Mouse (Mus musculus) midbrain, embryonic 12.5 days (tissue): ENCODE measurements around the gene Rpl9. TPM values are rescaled to one million over a fixed set of nuclear protein-coding genes. Genes with fewer than 3 reads are reported as not detected.
A peak's percentile ranks its signal among the peaks of the same experiment; 100 is the strongest.

Experiments
- ATAC-seq: fragments of 200-750 bp; cut with Nextera tagmentation; 2 replicates; pipeline ENCODE4 v1.8.0; 2017; ENCODE audit warnings: low read depth, moderate TSS enrichment, moderate library complexity; ENCODE audit not compliant: low FRiP score
- H3K27ac ChIP-seq: fragments of 300-500 bp; sonication (generic); replicated peaks from 2 replicates; pipeline ENCODE4 v1.5.1; 2016; ENCODE audit warnings: mild to moderate bottlenecking
- H3K27me3 ChIP-seq: fragments of 300-500 bp; sonication (generic); 2 replicates; pipeline ENCODE4 v1.6.1; 2016; ENCODE audit warnings: mild to moderate bottlenecking
- H3K36me3 ChIP-seq: fragments of 300-500 bp; sonication (generic); 2 replicates; pipeline ENCODE4 v1.6.1; 2016
- H3K4me1 ChIP-seq: fragments of 300-500 bp; sonication (generic); 2 replicates; pipeline ENCODE4 v1.6.1; 2016
- H3K4me2 ChIP-seq: fragments of 300-500 bp; sonication (generic); replicated peaks from 2 replicates; pipeline ENCODE4 v1.6.1; 2016; ENCODE audit warnings: mild to moderate bottlenecking, moderate library complexity
- H3K4me3 ChIP-seq: fragments of 300-500 bp; sonication (generic); 2 replicates; pipeline ENCODE4 v1.5.1; 2016; ENCODE audit warnings: mild to moderate bottlenecking
- H3K9ac ChIP-seq: fragments of 300-500 bp; sonication (generic); replicated peaks from 2 replicates; pipeline ENCODE4 v1.6.1; 2016; ENCODE audit warnings: mild to moderate bottlenecking, moderate library complexity
- H3K9me3 ChIP-seq: fragments of 300-500 bp; sonication (generic); 2 replicates; pipeline ENCODE4 v1.6.1; 2016; ENCODE audit warnings: mild to moderate bottlenecking
- WGBS: fragments of 180-500 bp; shearing (Covaris S2); methylation state at CpG from one replicate; pipeline ENCODE4 v1.1.7; 2016; 5-methylcytosine and 5-hydroxymethylcytosine counted together
- polyA plus RNA-seq: library from polyadenylated mRNA; unstranded; fragments of >200 nt; fragmentation: Nextera tagmentation; extraction: Ambion mirVana; gene quantifications from 2 replicates; pipeline ENCODE4 v1.2.1, GENCODE M21; 2016

Rpl9 gene
- polyA plus RNA-seq = 717 and 736 TPM in 2 replicates

- under 1% methylated on average over 83 of the region's 83 CpGs for WGBS
- Histone ChIP-seq H3K9me3 (no peaks in the 10 kb centered on the region), H3K36me3 (peaks cover 42% of the 10 kb centered on the region), H3K9ac (peak within 1 kb of the TSS; percentile 98), H3K4me2 (peak within 1 kb of the TSS; percentile 89), H3K27ac (peak within 1 kb of the TSS; percentile 89), H3K4me3 (peak within 1 kb of the TSS; percentile 98), H3K4me1 (peaks cover 28% of the 10 kb centered on the region), H3K27me3 (no peaks in the 10 kb centered on the region)
- peak; percentile 97 for ATAC-seq
These were observed at the start of gene Rpl9, which contains the start of gene Lias for GRCm38 (mm10) chr5:65390648-65391644. TSS of gene Rpl9 (minus strand) at chr5:65391444. TSS of gene Lias (plus strand) at chr5:65391497.

GRCm38 (mm10) chr5:65438041-65438440 lies 46.8 kb upstream of the Rpl9 start:
- H3K4me2 ChIP-seq = no peak overlapping the region
- no peaks in the 10 kb centered on the region for H3K27me3 ChIP-seq
- no peaks in the 10 kb centered on the region for H3K9me3 ChIP-seq
- H3K4me1 ChIP-seq = peaks cover 10% of the 10 kb centered on the region
- no peak overlapping the region for H3K27ac ChIP-seq
- H3K4me3 ChIP-seq = no peak overlapping the region
- H3K9ac ChIP-seq = no peak overlapping the region
- ATAC-seq = no peak
- H3K36me3 ChIP-seq = no peaks in the 10 kb centered on the region

- Histone ChIP-seq H3K27ac (peak within 1 kb of the TSS; percentile 75), H3K4me1 (peaks cover 10% of the 10 kb centered on the region), H3K4me3 (peak within 1 kb of the TSS; percentile 85), H3K36me3 (no peaks in the 10 kb centered on the region), H3K27me3 (no peaks in the 10 kb centered on the region), H3K4me2 (peak within 1 kb of the TSS; percentile 62), H3K9ac (peak within 1 kb of the TSS; percentile 81), H3K9me3 (no peaks in the 10 kb centered on the region)
- under 1% methylated on average over 51 of the region's 51 CpGs for WGBS
- peak; percentile 98 for ATAC-seq
These were observed 44.7 kb upstream of the Rpl9 start, which contains the start of gene Ugdh for GRCm38 (mm10) chr5:65435806-65436561. TSS of gene Ugdh (minus strand) at chr5:65435949.

GRCm38 (mm10) chr5:65435363-65435805 lies 44.1 kb upstream of the Rpl9 start:
- Histone ChIP-seq H3K36me3 (no peaks in the 10 kb centered on the region), H3K27me3 (no peaks in the 10 kb centered on the region), H3K4me3 (peak overlapping the region; percentile 85), H3K4me2 (peak overlapping the region; percentile 62), H3K27ac (peak overlapping the region; percentile 75), H3K9ac (peak overlapping the region; percentile 81), H3K9me3 (no peaks in the 10 kb centered on the region), H3K4me1 (peaks cover 10% of the 10 kb centered on the region)
- ATAC-seq = no peak; the same call in 1 of the 2 replicates
- WGBS = under 1% methylated on average over 46 of the region's 47 CpGs

- H3K27ac ChIP-seq = peak overlapping the region; percentile 75
- WGBS = 4% methylated on average over 15 of the region's 15 CpGs
- H3K9me3 ChIP-seq = no peaks in the 10 kb centered on the region
- no peaks in the 10 kb centered on the region for H3K27me3 ChIP-seq
- peak overlapping the region; percentile 81 for H3K9ac ChIP-seq
- no peaks in the 10 kb centered on the region for H3K36me3 ChIP-seq
- peak overlapping the region; percentile 85 for H3K4me3 ChIP-seq
- H3K4me2 ChIP-seq = peak overlapping the region; percentile 62
- peak; percentile 28 for ATAC-seq
- H3K4me1 ChIP-seq = peaks cover 10% of the 10 kb centered on the region
These were observed 43.5 kb upstream of the Rpl9 start for GRCm38 (mm10) chr5:65434471-65435362.

- H3K9me3 ChIP-seq = no peaks in the 10 kb centered on the region
- H3K27ac ChIP-seq = no peak overlapping the region
- no peak for ATAC-seq
- no peaks in the 10 kb centered on the region for H3K27me3 ChIP-seq
- H3K36me3 ChIP-seq = peaks cover 19% of the 10 kb centered on the region
- 93% methylated on average over 5 of the region's 5 CpGs for WGBS
- peaks cover 6% of the 10 kb centered on the region for H3K4me1 ChIP-seq
- H3K4me3 ChIP-seq = no peak overlapping the region
- H3K9ac ChIP-seq = no peak overlapping the region
- no peak overlapping the region for H3K4me2 ChIP-seq
These were observed 38.2 kb upstream of the Rpl9 start for GRCm38 (mm10) chr5:65429441-65429840.

GRCm38 (mm10) chr5:65428321-65428720 lies 37.1 kb upstream of the Rpl9 start:
- peaks cover 24% of the 10 kb centered on the region for H3K36me3 ChIP-seq
- no peaks in the 10 kb centered on the region for H3K9me3 ChIP-seq
- H3K9ac ChIP-seq = no peak overlapping the region
- no peaks in the 10 kb centered on the region for H3K4me1 ChIP-seq
- no peak overlapping the region for H3K4me2 ChIP-seq
- no peak for ATAC-seq
- 29% methylated on average over 4 of the region's 4 CpGs for WGBS
- no peak overlapping the region for H3K4me3 ChIP-seq
- H3K27me3 ChIP-seq = no peaks in the 10 kb centered on the region
- H3K27ac ChIP-seq = no peak overlapping the region

GRCm38 (mm10) chr5:65425251-65425650 lies 34.0 kb upstream of the Rpl9 start:
- Histone ChIP-seq H3K4me3 (no peak overlapping the region), H3K9ac (no peak overlapping the region), H3K4me2 (no peak overlapping the region), H3K9me3 (no peaks in the 10 kb centered on the region), H3K27ac (no peak overlapping the region), H3K4me1 (no peaks in the 10 kb centered on the region), H3K36me3 (peaks cover 55% of the 10 kb centered on the region), H3K27me3 (no peaks in the 10 kb centered on the region)
- 92% methylated on average over 5 of the region's 5 CpGs for WGBS
- no peak for ATAC-seq

GRCm38 (mm10) chr5:65424215-65424614 lies 33.0 kb upstream of the Rpl9 start:
- ATAC-seq = no peak
- 92% methylated on average over 6 of the region's 6 CpGs for WGBS
- Histone ChIP-seq H3K9ac (no peak overlapping the region), H3K4me3 (no peak overlapping the region), H3K9me3 (no peaks in the 10 kb centered on the region), H3K27me3 (no peaks in the 10 kb centered on the region), H3K36me3 (peaks cover 56% of the 10 kb centered on the region), H3K4me2 (no peak overlapping the region), H3K4me1 (no peaks in the 10 kb centered on the region), H3K27ac (no peak overlapping the region)

- Histone ChIP-seq H3K4me3 (no peak overlapping the region), H3K9me3 (no peaks in the 10 kb centered on the region), H3K4me1 (no peaks in the 10 kb centered on the region), H3K36me3 (peaks cover 60% of the 10 kb centered on the region), H3K4me2 (no peak overlapping the region), H3K27me3 (no peaks in the 10 kb centered on the region), H3K9ac (no peak overlapping the region), H3K27ac (no peak overlapping the region)
- ATAC-seq = no peak
- 95% methylated on average over 8 of the region's 8 CpGs for WGBS
These were observed 31.6 kb upstream of the Rpl9 start for GRCm38 (mm10) chr5:65422803-65423202.

- peaks cover 64% of the 10 kb centered on the region for H3K36me3 ChIP-seq
- no peaks in the 10 kb centered on the region for H3K27me3 ChIP-seq
- H3K4me2 ChIP-seq = no peak overlapping the region
- ATAC-seq = no peak
- H3K27ac ChIP-seq = no peak overlapping the region
- H3K9ac ChIP-seq = no peak overlapping the region
- H3K4me3 ChIP-seq = no peak overlapping the region
- no peaks in the 10 kb centered on the region for H3K9me3 ChIP-seq
- 83% methylated on average over 6 of the region's 6 CpGs for WGBS
- peaks cover 3% of the 10 kb centered on the region for H3K4me1 ChIP-seq
These were observed 29.6 kb upstream of the Rpl9 start for GRCm38 (mm10) chr5:65420822-65421221.
